Mouse (Mus musculus) lung, embryonic 14.5 days (tissue): Measurements from ENCODE around the gene Olfr1513. TPM values are rescaled to one million over a fixed set of nuclear protein-coding genes. Genes with fewer than 3 reads are reported as not detected.

ENCODE experiments used
- ATAC-seq: fragments of 200-750 bp; cut with Nextera tagmentation; 2 replicates; pipeline ENCODE4 v1.8.0; 2017; ENCODE audit warnings: mild to moderate bottlenecking, moderate TSS enrichment, moderate library complexity; ENCODE audit not compliant: insufficient read depth
- DNase-seq: peaks from one replicate; pipeline ENCODE4 v3.0.0-alpha.2; 2015
- H3K27ac ChIP-seq: fragments of 300-500 bp; sonication (generic); 2 replicates; pipeline ENCODE4 v1.5.1; 2014; ENCODE audit warnings: low read depth, mild to moderate bottlenecking, moderate library complexity
- H3K27me3 ChIP-seq: fragments of 300-500 bp; sonication (generic); 2 replicates; pipeline ENCODE4 v1.6.1; 2014; ENCODE audit warnings: low read length, control low read depth; ENCODE audit not compliant: insufficient read depth
- H3K36me3 ChIP-seq: fragments of 300-500 bp; sonication (generic); 2 replicates; pipeline ENCODE4 v1.6.1; 2014; ENCODE audit warnings: control low read depth; ENCODE audit not compliant: insufficient read depth
- H3K4me1 ChIP-seq: fragments of 300-500 bp; sonication (generic); 2 replicates; pipeline ENCODE4 v1.6.1; 2014; ENCODE audit warnings: antibody characterized with exemption, control low read depth; ENCODE audit not compliant: insufficient read depth
- H3K4me2 ChIP-seq: fragments of 300-500 bp; sonication (generic); 2 replicates; pipeline ENCODE4 v1.6.1; 2014; ENCODE audit warnings: mild to moderate bottlenecking
- H3K4me3 ChIP-seq: fragments of 300-500 bp; sonication (generic); 2 replicates; pipeline ENCODE4 v1.5.1; 2014; ENCODE audit warnings: low read depth, low read length
- H3K9ac ChIP-seq: fragments of 300-500 bp; sonication (generic); 2 replicates; pipeline ENCODE4 v1.6.1; 2014
- H3K9me3 ChIP-seq: fragments of 300-500 bp; sonication (generic); 2 replicates; pipeline ENCODE4 v1.6.1; 2016; ENCODE audit warnings: low read depth, low read length, control low read depth
- CTCF ChIP-seq: IDR thresholded peaks from 2 replicates; pipeline ENCODE4 v1.5.1; 2016; ENCODE audit warnings: antibody characterized with exemption, low read depth
- WGBS: fragments of 180-500 bp; shearing (Covaris S2); extraction: QIAGEN DNeasy Blood & Tissue Kit; methylation state at CpG from one replicate; pipeline ENCODE4 v1.1.7; 2014; 5-methylcytosine and 5-hydroxymethylcytosine counted together
- polyA plus RNA-seq: library from polyadenylated mRNA; unstranded; fragments of >200 nt; fragmentation: Nextera tagmentation; extraction: Ambion mirVana; gene quantifications from 2 replicates; pipeline ENCODE4 v1.2.1, GENCODE M21; 2014

The Olfr1513 gene
- polyA plus RNA-seq, 1 experiment from 2014 or later: not detected

DNA sequence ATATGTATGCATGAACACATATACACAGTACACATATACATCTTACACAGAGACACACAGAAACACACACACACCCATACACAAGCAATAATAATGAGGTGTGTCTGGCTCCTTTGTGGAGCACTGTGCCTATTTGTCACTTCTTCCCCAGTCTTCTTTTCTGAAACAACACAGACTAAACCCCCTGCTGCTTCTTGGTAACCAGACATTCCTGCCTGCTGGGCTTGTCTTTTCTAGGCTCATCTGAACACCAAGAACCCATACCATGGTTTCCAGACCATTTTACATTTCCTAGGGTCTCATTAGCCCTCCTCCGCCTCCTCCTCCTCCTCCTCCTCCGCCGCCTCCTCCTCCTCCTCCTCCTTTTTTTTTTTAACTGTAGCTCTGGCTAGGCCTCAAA is 24.0 kb downstream of the Olfr1513 start:
- Histone ChIP-seq H3K9ac (no peak overlapping the region), H3K36me3 (no peaks in the 10 kb centered on the region), H3K4me2 (no peak overlapping the region), H3K9me3 (no peaks in the 10 kb centered on the region), H3K27ac (no peak overlapping the region), H3K4me1 (no peaks in the 10 kb centered on the region), H3K27me3 (peaks cover 28% of the 10 kb centered on the region), H3K4me3 (no peak overlapping the region)
- ATAC-seq (no peak), DNase-seq (no peak)
- WGBS: 79% methylated on average over 3 of the region's 3 CpGs
- no peak for TF ChIP-seq CTCF

GRCm38 (mm10) chr14:52331069-52331750 is 25.0 kb downstream of the Olfr1513 start:
- H3K36me3 ChIP-seq: no peaks in the 10 kb centered on the region
- no peak overlapping the region for H3K9ac ChIP-seq
- H3K9me3 ChIP-seq: no peaks in the 10 kb centered on the region
- no peak for DNase-seq
- no peak overlapping the region for H3K27ac ChIP-seq
- H3K4me2 ChIP-seq: no peak overlapping the region
- no peak for TF ChIP-seq CTCF
- H3K4me3 ChIP-seq: no peak overlapping the region
- WGBS: 34% methylated on average over 4 of the region's 4 CpGs
- peaks cover 37% of the 10 kb centered on the region for H3K27me3 ChIP-seq
- ATAC-seq: no peak
- no peaks in the 10 kb centered on the region for H3K4me1 ChIP-seq

DNA sequence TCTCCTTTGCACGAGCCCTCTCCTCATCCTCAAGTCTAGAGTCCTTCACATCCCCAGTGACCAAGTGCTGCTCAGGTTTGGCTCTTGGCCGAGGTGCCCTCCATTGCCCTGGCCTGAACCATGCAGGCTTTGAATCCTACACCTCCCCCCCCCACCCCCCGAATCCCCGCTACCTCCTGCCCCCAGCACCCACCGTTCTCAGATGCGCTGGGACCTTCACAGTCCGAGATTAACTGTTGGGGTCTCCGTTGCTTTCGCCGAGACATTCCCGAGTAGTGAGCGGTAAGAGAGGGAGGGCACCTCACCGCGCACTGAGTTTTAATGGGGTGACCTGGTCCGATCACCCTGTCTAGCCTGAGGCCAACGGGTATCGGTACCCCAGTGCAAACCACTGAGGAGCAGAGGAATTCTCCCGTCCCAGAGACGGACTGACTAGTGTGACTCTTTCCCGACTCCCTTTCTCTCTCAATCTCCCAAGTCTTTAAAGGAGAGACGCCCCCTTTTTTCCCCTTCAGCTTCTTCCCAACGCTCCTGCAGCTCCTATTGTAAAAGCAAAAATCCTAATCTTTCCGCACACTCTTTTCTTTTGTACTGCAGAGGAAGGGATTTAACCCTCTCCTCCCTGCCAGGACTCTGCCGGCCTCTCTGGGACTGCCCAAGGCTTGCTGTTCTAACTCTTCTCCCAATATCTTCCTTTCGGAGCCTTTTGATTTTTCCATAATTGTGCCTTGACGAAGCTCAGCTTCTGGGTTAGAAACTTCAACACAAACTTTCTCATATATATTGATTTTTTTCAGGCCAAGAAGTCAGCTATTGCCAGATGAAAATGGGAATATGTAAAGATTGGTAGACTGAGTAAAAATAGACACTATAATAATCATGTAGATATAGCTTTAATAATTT is 28.0 kb downstream of the Olfr1513 start, which contains the start of gene Sall2:
TSS of gene Sall2 (minus strand) at position 853 of the 903 bp plus-strand sequence.
- Histone ChIP-seq H3K27me3 (peaks cover 37% of the 10 kb centered on the region), H3K27ac (no peak within 1 kb of the TSS), H3K4me3 (peak within 1 kb of the TSS; percentile 39), H3K9me3 (no peaks in the 10 kb centered on the region), H3K9ac (peak within 1 kb of the TSS; percentile 42), H3K4me1 (no peaks in the 10 kb centered on the region), H3K4me2 (peak within 1 kb of the TSS; percentile 72), H3K36me3 (no peaks in the 10 kb centered on the region)
- WGBS: 2% methylated on average over 26 of the region's 26 CpGs
- TF ChIP-seq CTCF: no peak
- ATAC-seq (no peak; the same call in 1 of the 2 replicates), DNase-seq (no peak)

DNA sequence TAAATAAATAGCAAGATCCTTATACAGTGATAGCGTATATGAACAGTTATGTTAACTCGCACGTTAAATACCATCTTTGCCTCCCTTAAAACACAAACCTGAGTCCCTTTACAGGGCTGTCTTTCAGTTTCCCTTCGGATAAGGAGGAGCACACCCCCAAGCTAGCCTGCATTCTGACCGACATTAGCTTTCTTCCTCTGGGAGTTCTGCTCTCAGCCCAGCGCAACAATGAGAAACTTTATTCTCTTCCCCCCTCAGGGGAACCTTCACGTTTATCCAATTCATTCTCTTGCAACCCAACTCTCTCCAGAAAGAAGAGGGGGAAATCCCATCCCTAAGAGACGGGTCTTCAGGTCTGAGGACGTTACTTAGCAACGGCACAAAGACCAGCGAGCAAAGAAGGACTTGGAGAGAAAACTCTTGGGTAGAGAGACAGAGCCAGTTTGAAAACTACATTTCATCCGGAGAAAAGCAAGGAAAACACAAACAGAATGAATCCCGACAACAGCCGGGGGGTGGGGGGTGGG is 28.8 kb downstream of the Olfr1513 start:
- H3K27ac ChIP-seq: no peak overlapping the region
- H3K36me3 ChIP-seq: no peaks in the 10 kb centered on the region
- peaks cover 37% of the 10 kb centered on the region for H3K27me3 ChIP-seq
- DNase-seq (no peak), ATAC-seq (no peak; the same call in 1 of the 2 replicates)
- H3K4me3 ChIP-seq: peak overlapping the region; percentile 39
- peak overlapping the region; percentile 72 for H3K4me2 ChIP-seq
- H3K4me1 ChIP-seq: no peaks in the 10 kb centered on the region
- no peaks in the 10 kb centered on the region for H3K9me3 ChIP-seq
- WGBS: 3% methylated on average over 14 of the region's 14 CpGs
- no peak for TF ChIP-seq CTCF
- 0 out of 2 replicates have a peak overlapping the region, but pooled peaks have one; percentile 42 for H3K9ac ChIP-seq

- 12% methylated on average over 4 of the region's 4 CpGs for WGBS
- no peaks in the 10 kb centered on the region for H3K36me3 ChIP-seq
- H3K4me2 ChIP-seq: no peak overlapping the region
- H3K4me3 ChIP-seq: no peak overlapping the region
- ATAC-seq: no peak
- no peak overlapping the region for H3K9ac ChIP-seq
- peak; percentile 45 for TF ChIP-seq CTCF
- DNase-seq: peak; percentile 36
- no peak overlapping the region for H3K27ac ChIP-seq
- H3K27me3 ChIP-seq: peaks cover 37% of the 10 kb centered on the region
- H3K9me3 ChIP-seq: no peaks in the 10 kb centered on the region
- H3K4me1 ChIP-seq: no peaks in the 10 kb centered on the region
Measured at GRCm38 (mm10) chr14:52325890-52326289, 30.3 kb downstream of the Olfr1513 start.

GRCm38 (mm10) chr14:52319361-52319760 is 36.8 kb downstream of the Olfr1513 start:
- Histone ChIP-seq H3K4me2 (no peak overlapping the region), H3K27ac (no peak overlapping the region), H3K4me3 (no peak overlapping the region), H3K9me3 (no peaks in the 10 kb centered on the region), H3K27me3 (no peaks in the 10 kb centered on the region), H3K9ac (no peak overlapping the region), H3K4me1 (peaks cover 11% of the 10 kb centered on the region; the same call in 1 of the 2 replicates), H3K36me3 (peaks cover 4% of the 10 kb centered on the region)
- no peak for TF ChIP-seq CTCF
- ATAC-seq (no peak), DNase-seq (peak; percentile 53)
- 43% methylated on average over 6 of the region's 6 CpGs for WGBS
